Mouse (Mus musculus): ENCODE measurements at regions not wholly inside any gene's neighbourhood (a gene's known extent, or its start where the extent isn't known, plus 50 kb on each side); places are given as distances from the start of the nearest gene placed in this dataset.

GRCm38 (mm10) chr2:159950369-159950768 lies 383.6 kb downstream of the Gm826 start:
- DNase-seq (ENCODE audit: low spot score) = no peak

GRCm38 (mm10) chr2:159949046-159949445 lies 384.9 kb downstream of the Gm826 start:
- no peak for DNase-seq (ENCODE audit: low spot score)

GRCm38 (mm10) chr2:159930744-159931143 lies 403.2 kb downstream of the Gm826 start:
- no peak for DNase-seq (ENCODE audit: low spot score)

GRCm38 (mm10) chr2:159889701-159890100 lies 444.3 kb downstream of the Gm826 start:
- DNase-seq (ENCODE audit: low spot score) = no peak

- DNase-seq (ENCODE audit: low spot score) = no peak
Observed at GRCm38 (mm10) chr2:159884773-159885459, 449.0 kb downstream of the Gm826 start.

- no peak for DNase-seq (ENCODE audit: low spot score)
Observed at GRCm38 (mm10) chr2:159866981-159867380, 467.0 kb downstream of the Gm826 start.

GRCm38 (mm10) chr2:159866391-159866790 lies 467.6 kb downstream of the Gm826 start:
- no peak for DNase-seq (ENCODE audit: low spot score)

- DNase-seq (ENCODE audit: low spot score) = no peak
Observed at GRCm38 (mm10) chr2:159863185-159863584, 470.8 kb downstream of the Gm826 start.

- DNase-seq (ENCODE audit: low spot score) = no peak
Observed at GRCm38 (mm10) chr2:159853891-159854665, 479.9 kb downstream of the Gm826 start.

- DNase-seq (ENCODE audit: low spot score) = no peak
Observed at GRCm38 (mm10) chr2:159852959-159853358, 481.0 kb downstream of the Gm826 start.

GRCm38 (mm10) chr2:159832488-159833113 lies 501.4 kb downstream of the Gm826 start:
- no peak for DNase-seq (ENCODE audit: low spot score)

- peak; percentile 29 for DNase-seq (ENCODE audit: low spot score)
Observed at GRCm38 (mm10) chr2:159826417-159826816, 507.5 kb downstream of the Gm826 start.

- no peak for DNase-seq (ENCODE audit: low spot score)
Observed at GRCm38 (mm10) chr2:159818556-159818955, 515.4 kb downstream of the Gm826 start.

GRCm38 (mm10) chr2:159816344-159816743 lies 517.6 kb downstream of the Gm826 start:
- DNase-seq (ENCODE audit: low spot score) = no peak
